Mouse (Mus musculus): ENCODE measurements around the gene Arhgef7. TPM values are rescaled to one million over a fixed set of nuclear protein-coding genes. Genes with fewer than 3 reads are reported as not detected.

Arhgef7 gene
- polyA plus RNA-seq, 1 experiment from 2014 or later: 77.3 TPM

- H3K4me2 ChIP-seq (ENCODE audit: low read length): no peak overlapping the region
- no peak overlapping the region for H3K9ac ChIP-seq (replicated peaks; ENCODE audit: low read depth, low read length)
- ATAC-seq: no peak
- 93% methylated on average over 7 of the region's 7 CpGs for WGBS
- H3K4me3 ChIP-seq (replicated peaks; ENCODE audit: low read length): no peak overlapping the region
- H3K27ac ChIP-seq (ENCODE audit: low read length): no peak overlapping the region
- peaks cover 4% of the 10 kb centered on the region for H3K4me1 ChIP-seq (replicated peaks; ENCODE audit: control insufficient read depth, insufficient read depth, low read length)
- no peaks in the 10 kb centered on the region for H3K27me3 ChIP-seq (replicated peaks; ENCODE audit: control insufficient read depth, insufficient read depth, low read length)
- H3K36me3 ChIP-seq (ENCODE audit: control insufficient read depth, insufficient read depth): no peaks in the 10 kb centered on the region
- H3K9me3 ChIP-seq (ENCODE audit: control insufficient read depth, low read length): no peaks in the 10 kb centered on the region
Measured at GRCm38 (mm10) chr8:11697467-11697866, 30.1 kb upstream of the Arhgef7 start.

- no peak for ATAC-seq
- H3K9me3 ChIP-seq (ENCODE audit: control insufficient read depth, low read length): no peaks in the 10 kb centered on the region
- no peak overlapping the region for H3K9ac ChIP-seq (replicated peaks; ENCODE audit: low read depth, low read length)
- no peak overlapping the region for H3K4me3 ChIP-seq (replicated peaks; ENCODE audit: low read length)
- H3K27ac ChIP-seq (ENCODE audit: low read length): no peak overlapping the region
- H3K4me2 ChIP-seq (ENCODE audit: low read length): no peak overlapping the region
- no peaks in the 10 kb centered on the region for H3K27me3 ChIP-seq (replicated peaks; ENCODE audit: control insufficient read depth, insufficient read depth, low read length)
- WGBS: 68% methylated on average over 5 of the region's 5 CpGs
- peaks cover 4% of the 10 kb centered on the region for H3K4me1 ChIP-seq (replicated peaks; ENCODE audit: control insufficient read depth, insufficient read depth, low read length)
- no peaks in the 10 kb centered on the region for H3K36me3 ChIP-seq (ENCODE audit: control insufficient read depth, insufficient read depth)
Measured at GRCm38 (mm10) chr8:11699442-11700001, 28.0 kb upstream of the Arhgef7 start.

GRCm38 (mm10) chr8:11700060-11701032, 27.2 kb upstream of the Arhgef7 start:
- H3K27ac ChIP-seq (ENCODE audit: low read length): no peak overlapping the region
- H3K27me3 ChIP-seq (replicated peaks; ENCODE audit: control insufficient read depth, insufficient read depth, low read length): no peaks in the 10 kb centered on the region
- peaks cover 4% of the 10 kb centered on the region for H3K4me1 ChIP-seq (replicated peaks; ENCODE audit: control insufficient read depth, insufficient read depth, low read length)
- H3K4me3 ChIP-seq (replicated peaks; ENCODE audit: low read length): peak overlapping the region; percentile 21; the same call in 1 of the 2 replicates
- 36% methylated on average over 26 of the region's 26 CpGs for whole genome bisulfite sequencing
- no peaks in the 10 kb centered on the region for H3K36me3 ChIP-seq (ENCODE audit: control insufficient read depth, insufficient read depth)
- peak; percentile 90 for ATAC-seq
- H3K4me2 ChIP-seq (ENCODE audit: low read length): peak overlapping the region; percentile 48
- H3K9ac ChIP-seq (replicated peaks; ENCODE audit: low read depth, low read length): peak overlapping the region; percentile 49
- no peaks in the 10 kb centered on the region for H3K9me3 ChIP-seq (ENCODE audit: control insufficient read depth, low read length)

- no peak for ATAC-seq
- WGBS: 67% methylated on average over 6 of the region's 6 CpGs
Measured at GRCm38 (mm10) chr8:11701033-11701362, 26.5 kb upstream of the Arhgef7 start, which contains the start of gene 1700016D06Rik. TSS of gene 1700016D06Rik (minus strand) at chr8:11701063.

GRCm38 (mm10) chr8:11701428-11701827, 26.1 kb upstream of the Arhgef7 start:
- 80% methylated on average over 6 of the region's 6 CpGs for WGBS
- Histone ChIP-seq H3K27me3 (replicated peaks; ENCODE audit: control insufficient read depth, insufficient read depth, low read length) (no peaks in the 10 kb centered on the region), H3K27ac (ENCODE audit: low read length) (no peak overlapping the region), H3K4me2 (ENCODE audit: low read length) (no peak overlapping the region), H3K9me3 (ENCODE audit: control insufficient read depth, low read length) (no peaks in the 10 kb centered on the region), H3K4me1 (replicated peaks; ENCODE audit: control insufficient read depth, insufficient read depth, low read length) (peaks cover 4% of the 10 kb centered on the region), H3K36me3 (ENCODE audit: control insufficient read depth, insufficient read depth) (no peaks in the 10 kb centered on the region), H3K4me3 (replicated peaks; ENCODE audit: low read length) (no peak overlapping the region), H3K9ac (replicated peaks; ENCODE audit: low read depth, low read length) (no peak overlapping the region)
- no peak for ATAC-seq

More at GRCm38 (mm10) chr8:11701033-11701362, 26.5 kb upstream of the Arhgef7 start, which contains the start of gene 1700016D06Rik:
- Histone ChIP-seq H3K9me3 (ENCODE audit: control insufficient read depth, low read length) (no peaks in the 10 kb centered on the region), H3K27ac (ENCODE audit: low read length) (no peak within 1 kb of the TSS), H3K4me2 (ENCODE audit: low read length) (peak within 1 kb of the TSS; percentile 48), H3K4me3 (replicated peaks; ENCODE audit: low read length) (peak within 1 kb of the TSS; percentile 21; the same call in 1 of the 2 replicates), H3K9ac (replicated peaks; ENCODE audit: low read depth, low read length) (peak within 1 kb of the TSS; percentile 49), H3K27me3 (replicated peaks; ENCODE audit: control insufficient read depth, insufficient read depth, low read length) (no peaks in the 10 kb centered on the region), H3K4me1 (replicated peaks; ENCODE audit: control insufficient read depth, insufficient read depth, low read length) (peaks cover 4% of the 10 kb centered on the region), H3K36me3 (ENCODE audit: control insufficient read depth, insufficient read depth) (no peaks in the 10 kb centered on the region)

- Histone ChIP-seq H3K9me3 (ENCODE audit: control insufficient read depth, low read length) (no peaks in the 10 kb centered on the region), H3K9ac (replicated peaks; ENCODE audit: low read depth, low read length) (no peak overlapping the region), H3K27ac (ENCODE audit: low read length) (no peak overlapping the region), H3K4me3 (replicated peaks; ENCODE audit: low read length) (no peak overlapping the region), H3K27me3 (replicated peaks; ENCODE audit: control insufficient read depth, insufficient read depth, low read length) (no peaks in the 10 kb centered on the region), H3K4me2 (ENCODE audit: low read length) (no peak overlapping the region), H3K36me3 (ENCODE audit: control insufficient read depth, insufficient read depth) (no peaks in the 10 kb centered on the region), H3K4me1 (replicated peaks; ENCODE audit: control insufficient read depth, insufficient read depth, low read length) (peaks cover 4% of the 10 kb centered on the region)
- ATAC-seq: no peak
- WGBS: 80% methylated on average over 5 of the region's 5 CpGs
Measured at GRCm38 (mm10) chr8:11703789-11704188, 23.7 kb upstream of the Arhgef7 start.

GRCm38 (mm10) chr8:11704716-11705420, 22.7 kb upstream of the Arhgef7 start:
- Histone ChIP-seq H3K4me2 (ENCODE audit: low read length) (no peak overlapping the region), H3K4me3 (replicated peaks; ENCODE audit: low read length) (no peak overlapping the region), H3K36me3 (ENCODE audit: control insufficient read depth, insufficient read depth) (no peaks in the 10 kb centered on the region), H3K27me3 (replicated peaks; ENCODE audit: control insufficient read depth, insufficient read depth, low read length) (no peaks in the 10 kb centered on the region), H3K9me3 (ENCODE audit: control insufficient read depth, low read length) (no peaks in the 10 kb centered on the region), H3K4me1 (replicated peaks; ENCODE audit: control insufficient read depth, insufficient read depth, low read length) (peaks cover 4% of the 10 kb centered on the region), H3K27ac (ENCODE audit: low read length) (no peak overlapping the region), H3K9ac (replicated peaks; ENCODE audit: low read depth, low read length) (no peak overlapping the region)
- 72% methylated on average over 6 of the region's 6 CpGs for WGBS
- no peak for ATAC-seq

- Histone ChIP-seq H3K27me3 (replicated peaks; ENCODE audit: control insufficient read depth, insufficient read depth, low read length) (no peaks in the 10 kb centered on the region), H3K27ac (ENCODE audit: low read length) (no peak overlapping the region), H3K9ac (replicated peaks; ENCODE audit: low read depth, low read length) (no peak overlapping the region), H3K9me3 (ENCODE audit: control insufficient read depth, low read length) (no peaks in the 10 kb centered on the region), H3K4me3 (replicated peaks; ENCODE audit: low read length) (no peak overlapping the region), H3K4me2 (ENCODE audit: low read length) (no peak overlapping the region), H3K4me1 (replicated peaks; ENCODE audit: control insufficient read depth, insufficient read depth, low read length) (no peaks in the 10 kb centered on the region), H3K36me3 (ENCODE audit: control insufficient read depth, insufficient read depth) (no peaks in the 10 kb centered on the region)
- ATAC-seq: no peak
- 76% methylated on average over 12 of the region's 12 CpGs for WGBS
Measured at GRCm38 (mm10) chr8:11705818-11706217, 21.7 kb upstream of the Arhgef7 start.

GRCm38 (mm10) chr8:11707701-11708100, 19.8 kb upstream of the Arhgef7 start:
- H3K27me3 ChIP-seq (replicated peaks; ENCODE audit: control insufficient read depth, insufficient read depth, low read length): no peaks in the 10 kb centered on the region
- H3K9me3 ChIP-seq (ENCODE audit: control insufficient read depth, low read length): no peaks in the 10 kb centered on the region
- 19% methylated on average over 3 of the region's 3 CpGs for WGBS
- ATAC-seq: no peak
- no peak overlapping the region for H3K4me3 ChIP-seq (replicated peaks; ENCODE audit: low read length)
- H3K4me1 ChIP-seq (replicated peaks; ENCODE audit: control insufficient read depth, insufficient read depth, low read length): no peaks in the 10 kb centered on the region
- H3K4me2 ChIP-seq (ENCODE audit: low read length): no peak overlapping the region
- 0 out of 2 replicates have a peak overlapping the region, but pooled peaks have one; percentile 13 for H3K9ac ChIP-seq (replicated peaks; ENCODE audit: low read depth, low read length)
- H3K36me3 ChIP-seq (ENCODE audit: control insufficient read depth, insufficient read depth): no peaks in the 10 kb centered on the region
- no peak overlapping the region for H3K27ac ChIP-seq (ENCODE audit: low read length)
